Mouse (Mus musculus) bone marrow, adult 2 months (tissue): ENCODE data around the gene Pzp.

Experiments used
- CTCF ChIP-seq: fragments of 200-500 bp; IDR thresholded peaks from 2 replicates; pipeline ENCODE4 v1.5.1; 2011; ENCODE audit warnings: low read length, control low read depth; ENCODE audit not compliant: control insufficient read depth, insufficient read depth
- POLR2A ChIP-seq: fragments of 200-500 bp; IDR thresholded peaks from 2 replicates; pipeline ENCODE4 v1.6.1; 2011; ENCODE audit warnings: low read depth, mild to moderate bottlenecking, control low read depth, low read length, borderline replicate concordance; ENCODE audit not compliant: control insufficient read depth

GRCm38 (mm10) chr6:128549463-128550452 is 23.2 kb upstream of the Pzp start:
- TF ChIP-seq CTCF (no peak), POLR2A (no peak)
